Mouse (Mus musculus) T-cell, adult 66 days (primary cell): ENCODE measurements around the gene Fut7. TPM values are rescaled to one million over a fixed set of nuclear protein-coding genes. Genes with fewer than 3 reads are reported as not detected.

ENCODE experiments used
- total RNA-seq, 2 experiments: library from RNA; stranded (reverse); gene quantifications; 3 replicates in 1 of 2; 4 replicates in 1 of 2; pipeline ENCODE4 v1.2.4; 2023

Fut7 gene
- under 1 TPM; 0.39 to 0.73 TPM for total RNA-seq

GRCm38 (mm10) chr2:25422587-25423410, at the start of gene Fut7:
Gene Fut7, plus strand, starts transcription at chr2:25423267.

GRCm38 (mm10) chr2:25395721-25396596, 27.1 kb upstream of the Fut7 start, which contains the start of gene Entpd2:
Gene Entpd2, plus strand, starts transcription at chr2:25395874.

GRCm38 (mm10) chr2:25399051-25399450, 24.0 kb upstream of the Fut7 start, which contains the start of gene Npdc1:
Gene Npdc1, plus strand, starts transcription at chr2:25399351.

GRCm38 (mm10) chr2:25428442-25429236, 5.6 kb downstream of the Fut7 start, which contains the start of gene Abca2:
Gene Abca2, plus strand, starts transcription at chr2:25428703.

GRCm38 (mm10) chr2:25456205-25456953, 33.3 kb downstream of the Fut7 start, which contains the start of gene Clic3:
Gene Clic3, plus strand, starts transcription at chr2:25456838.

GRCm38 (mm10) chr2:25460551-25461309, 37.7 kb downstream of the Fut7 start, which contains the start of gene Paxx:
Gene Paxx, minus strand, starts transcription at chr2:25461094.

GRCm38 (mm10) chr2:25469969-25470368, 46.9 kb downstream of the Fut7 start, which contains the start of gene Ptgds:
Gene Ptgds, minus strand, starts transcription at chr2:25470046.

Other genes with a start within 250 kb of the Fut7 start
- 1 to 10 TPM; 2.8 to 5.0 TPM for gene Nrarp, start 242.5 kb upstream of the Fut7 start, total RNA-seq
- gene Tor4a, start 226.4 kb upstream of the Fut7 start, total RNA-seq: 10 to 100 TPM; 35.7 to 39.1 TPM
- gene Nelfb, start 211.8 kb upstream of the Fut7 start, total RNA-seq: 10 to 100 TPM; 74.8 to 89.9 TPM
- under 1 TPM in 1 of 2 experiments, not detected in 1; 0.50 TPM for gene Stpg3, start 208.6 kb upstream of the Fut7 start, total RNA-seq
- gene Fam166a, start 204.5 kb upstream of the Fut7 start, total RNA-seq: not detected
- gene Tubb4b, start 198.6 kb upstream of the Fut7 start, total RNA-seq: 100 to 1,000 TPM; 122 to 138 TPM
- not detected for gene Slc34a3, start 188.9 kb upstream of the Fut7 start, total RNA-seq
- gene Rnf224, start 186.5 kb upstream of the Fut7 start, total RNA-seq: not detected
- 1 to 10 TPM in 1 of 2 experiments, under 1 TPM in 1; 0.82 to 1.4 TPM for gene Rnf208, start 181.0 kb upstream of the Fut7 start, total RNA-seq
- gene Cysrt1, start 180.8 kb upstream of the Fut7 start, total RNA-seq: not detected
- 10 to 100 TPM in 1 of 2 experiments, 1 to 10 TPM in 1; 9.0 to 11.1 TPM for gene AL732309.1, start 176.4 kb upstream of the Fut7 start, total RNA-seq
- gene Tmem203, start 167.8 kb upstream of the Fut7 start, total RNA-seq: 10 to 100 TPM; 16.7 to 17.9 TPM
- 10 to 100 TPM; 15.9 to 22.1 TPM for gene Tprn, start 160.6 kb upstream of the Fut7 start, total RNA-seq
- gene Ssna1, start 150.8 kb upstream of the Fut7 start, total RNA-seq: 10 to 100 TPM; 43.8 to 45.5 TPM
- 100 to 1,000 TPM; 108 to 110 TPM for gene Anapc2, start 150.8 kb upstream of the Fut7 start, total RNA-seq
- not detected for gene Tmem210, start 135.1 kb upstream of the Fut7 start, total RNA-seq
- gene Lrrc26, start 133.4 kb upstream of the Fut7 start, total RNA-seq: not detected
- not detected for gene Grin1, start 104.1 kb upstream of the Fut7 start, total RNA-seq
- 10 to 100 TPM; 46.4 to 46.6 TPM for gene Man1b1, start 90.9 kb upstream of the Fut7 start, total RNA-seq
- gene Dpp7, start 66.9 kb upstream of the Fut7 start, total RNA-seq: 10 to 100 TPM; 10.7 to 22.7 TPM
- gene Uap1l1, start 57.6 kb upstream of the Fut7 start, total RNA-seq: 10 to 100 TPM in 1 of 2 experiments, 1 to 10 TPM in 1; 8.9 to 12.4 TPM
- 1 to 10 TPM in 1 of 2 experiments, under 1 TPM in 1; 0.39 to 2.7 TPM for gene Sapcd2, start 50.9 kb upstream of the Fut7 start, total RNA-seq
- not detected for gene Entpd2, start 27.4 kb upstream of the Fut7 start, total RNA-seq
- gene Npdc1, start 23.9 kb upstream of the Fut7 start, total RNA-seq: 1 to 10 TPM; 3.3 to 3.8 TPM
- 10 to 100 TPM; 82.9 to 83.2 TPM for gene Abca2, start 5.4 kb downstream of the Fut7 start, total RNA-seq
- 1 to 10 TPM in 1 of 2 experiments, not detected in 1; 1.4 TPM for gene Clic3, start 33.6 kb downstream of the Fut7 start, total RNA-seq
- gene Paxx, start 37.8 kb downstream of the Fut7 start, total RNA-seq: 10 to 100 TPM; 71.5 to 79.3 TPM
- not detected for gene Ptgds, start 46.8 kb downstream of the Fut7 start, total RNA-seq
- gene Lcn12, start 70.6 kb downstream of the Fut7 start, total RNA-seq: not detected
- 10 to 100 TPM; 51.3 to 54.9 TPM for gene Fbxw5, start 77.5 kb downstream of the Fut7 start, total RNA-seq
- 1 to 10 TPM; 1.0 to 1.3 TPM for gene C8g, start 78.5 kb downstream of the Fut7 start, total RNA-seq
- 10 to 100 TPM; 45.3 to 55.1 TPM for gene Traf2, start 123.7 kb downstream of the Fut7 start, total RNA-seq
- gene Edf1, start 134.6 kb downstream of the Fut7 start, total RNA-seq: 100 to 1,000 TPM; 121 to 134 TPM
- 1 to 10 TPM; 2.2 to 4.3 TPM for gene Mamdc4, start 151.6 kb downstream of the Fut7 start, total RNA-seq
- 10 to 100 TPM; 22.0 to 26.5 TPM for gene Phpt1, start 152.0 kb downstream of the Fut7 start, total RNA-seq
- 1 to 10 TPM in 1 of 2 experiments, under 1 TPM in 1; 0.76 to 2.1 TPM for gene Ajm1, start 158.5 kb downstream of the Fut7 start, total RNA-seq
- 100 to 1,000 TPM; 121 to 124 TPM for gene Rabl6, start 185.3 kb downstream of the Fut7 start, total RNA-seq
- not detected for gene Ccdc183, start 194.4 kb downstream of the Fut7 start, total RNA-seq
- 1 to 10 TPM in 1 of 2 experiments, not detected in 1; 1.0 TPM for gene Tmem141, start 198.7 kb downstream of the Fut7 start, total RNA-seq
- 1 to 10 TPM; 4.1 to 6.8 TPM for gene Fcna, start 204.8 kb downstream of the Fut7 start, total RNA-seq
- not detected for gene Lcn8, start 229.9 kb downstream of the Fut7 start, total RNA-seq
- not detected for gene Lcn5, start 234.7 kb downstream of the Fut7 start, total RNA-seq